Mouse (Mus musculus) MEL (cell line): ENCODE measurements around the gene Strc. TPM values are rescaled to one million over a fixed set of nuclear protein-coding genes. Genes with fewer than 3 reads are reported as not detected.

Source experiments
- DNase-seq: peaks from one replicate; pipeline ENCODE4 v3.0.0; 2011; ENCODE audit warnings: low read depth, low spot score
- H3K27ac ChIP-seq: 2 replicates; pipeline ENCODE4 v1.5.1; 2012; ENCODE audit warnings: low read depth, mild to moderate bottlenecking, control low read depth, low read length, moderate library complexity; ENCODE audit not compliant: control insufficient read depth
- H3K27me3 ChIP-seq, 2 experiments: fragments of 150-350 bp in 1 of 2; sonication (generic) in 1 of 2; 2 replicates each; pipeline ENCODE4 v1.6.1; 2012; ENCODE audit warnings: low read length in 2 of 2, mild to moderate bottlenecking in 2 of 2, improper control_type of control experiment in 1 of 2, moderate library complexity in 1 of 2; ENCODE audit not compliant: insufficient read depth in 2 of 2, control insufficient read depth in 1 of 2
- H3K36me3 ChIP-seq, 2 experiments: 2 replicates each; pipeline ENCODE4 v1.6.1; 2012 to 2014; ENCODE audit warnings: low read length in 2 of 2, improper control_type of control experiment in 1 of 2, inconsistent platforms in 1 of 2, mild to moderate bottlenecking in 1 of 2; ENCODE audit not compliant: insufficient read depth in 2 of 2, control insufficient read depth in 1 of 2
- H3K4me1 ChIP-seq, 2 experiments: fragments of 150-350 bp in 1 of 2; sonication (generic) in 1 of 2; 2 replicates each; pipeline ENCODE4 v1.6.1; 2012; ENCODE audit warnings: low read length in 2 of 2, improper control_type of control experiment in 1 of 2, mild to moderate bottlenecking in 1 of 2; ENCODE audit not compliant: insufficient read depth in 2 of 2, control insufficient read depth in 1 of 2
- H3K4me3 ChIP-seq, 2 experiments: fragments of 150-350 bp in 1 of 2; sonication (generic) in 1 of 2; 2 replicates each; pipeline ENCODE4 v1.5.1; 2012; ENCODE audit warnings: low read depth in 2 of 2, low read length in 2 of 2, mild to moderate bottlenecking in 2 of 2, moderate library complexity in 2 of 2, control low read depth in 1 of 2, improper control_type of control experiment in 1 of 2; ENCODE audit not compliant: control insufficient read depth in 1 of 2, insufficient read depth in 1 of 2
- H3K79me2 ChIP-seq: 2 replicates; pipeline ENCODE4 v1.6.1; 2012; ENCODE audit warnings: mild to moderate bottlenecking, low read length, moderate library complexity; ENCODE audit not compliant: control insufficient read depth, poor library complexity, insufficient read depth
- H3K9ac ChIP-seq: 2 replicates; pipeline ENCODE4 v1.6.1; 2012; ENCODE audit warnings: low read depth, mild to moderate bottlenecking, control low read depth, low read length, moderate library complexity; ENCODE audit not compliant: control insufficient read depth, poor library complexity, severe bottlenecking
- H3K9me3 ChIP-seq: fragments of 150-350 bp; sonication (generic); replicated peaks from 2 replicates; pipeline ENCODE4 v1.6.1; 2012; ENCODE audit warnings: mild to moderate bottlenecking, low read length, improper control_type of control experiment, moderate library complexity; ENCODE audit not compliant: insufficient read depth
- CHD1 ChIP-seq: IDR thresholded peaks from 2 replicates; pipeline ENCODE4 v1.6.1; 2012; ENCODE audit warnings: low read depth, mild to moderate bottlenecking, inconsistent platforms, low read length, improper control_type of control experiment
- CTCF ChIP-seq, 3 experiments: IDR thresholded peaks in 2 of 3; conservative IDR thresholded peaks in 1 of 3; 2 replicates each; pipeline ENCODE4 v1.5.1; 2011 to 2012; ENCODE audit warnings: low read length in 3 of 3, low read depth in 2 of 3, mild to moderate bottlenecking in 2 of 3, improper control_type of control experiment in 1 of 3, inconsistent platforms in 1 of 3, mixed read lengths in 1 of 3, moderate library complexity in 1 of 3; ENCODE audit not compliant: control insufficient read depth in 1 of 3, insufficient read depth in 1 of 3, poor library complexity in 1 of 3, severe bottlenecking in 1 of 3
- ELF1 ChIP-seq: IDR thresholded peaks from 2 replicates; pipeline ENCODE4 v1.6.1; 2014; ENCODE audit warnings: low read depth, mild to moderate bottlenecking, inconsistent platforms, low read length, improper control_type of control experiment, moderate library complexity
- ETS1 ChIP-seq: IDR thresholded peaks from 2 replicates; pipeline ENCODE4 v1.6.1; 2012; ENCODE audit warnings: low read depth, mild to moderate bottlenecking, inconsistent platforms, low read length, improper control_type of control experiment, moderate library complexity
- GABPA ChIP-seq: IDR thresholded peaks from 2 replicates; pipeline ENCODE4 v1.6.1; 2012; ENCODE audit warnings: low read depth, mild to moderate bottlenecking, inconsistent platforms, low read length, improper control_type of control experiment, moderate library complexity
- KAT2A ChIP-seq: conservative IDR thresholded peaks from 2 replicates; pipeline ENCODE4 v1.6.1; 2012; ENCODE audit warnings: low read depth, low read length, improper control_type of control experiment, inconsistent platforms
- MAX ChIP-seq: IDR thresholded peaks from 2 replicates; pipeline ENCODE4 v1.6.1; 2011; ENCODE audit warnings: low read length, improper control_type of control experiment
- MEF2A ChIP-seq: IDR thresholded peaks from 2 replicates; pipeline ENCODE4 v1.6.1; 2014; ENCODE audit warnings: low read depth, mild to moderate bottlenecking, inconsistent platforms, low read length, improper control_type of control experiment; ENCODE audit not compliant: poor library complexity, insufficient replicate concordance, severe bottlenecking; ENCODE audit errors: extremely low read depth
- MYB ChIP-seq: IDR thresholded peaks from 2 replicates; pipeline ENCODE4 v1.6.1; 2011; ENCODE audit warnings: mild to moderate bottlenecking, low read depth, low read length, improper control_type of control experiment
- MYC ChIP-seq: IDR thresholded peaks from 2 replicates; pipeline ENCODE4 v1.6.1; 2011; ENCODE audit warnings: low read depth, mild to moderate bottlenecking, low read length, improper control_type of control experiment, moderate library complexity
- NELFE ChIP-seq: IDR thresholded peaks from 2 replicates; pipeline ENCODE4 v1.6.1; 2011; ENCODE audit warnings: low read depth, low read length, improper control_type of control experiment
- NRF1 ChIP-seq: IDR thresholded peaks from 2 replicates; pipeline ENCODE4 v1.6.1; 2014; ENCODE audit warnings: low read depth, mild to moderate bottlenecking, inconsistent platforms, low read length, improper control_type of control experiment, moderate library complexity; ENCODE audit not compliant: poor library complexity, insufficient read depth, severe bottlenecking
- POLR2A ChIP-seq, 2 experiments: IDR thresholded peaks; 2 replicates each; pipeline ENCODE4 v1.6.1; 2011 to 2012; ENCODE audit warnings: low read length in 2 of 2, mild to moderate bottlenecking in 2 of 2, control low read depth in 1 of 2, improper control_type of control experiment in 1 of 2, low read depth in 1 of 2, moderate library complexity in 1 of 2; ENCODE audit not compliant: control insufficient read depth in 1 of 2, insufficient read depth in 1 of 2, poor library complexity in 1 of 2
- RAD21 ChIP-seq: IDR thresholded peaks from 2 replicates; pipeline ENCODE4 v1.6.1; 2011; ENCODE audit warnings: mild to moderate bottlenecking, low read depth, low read length, improper control_type of control experiment
- RCOR1 ChIP-seq: IDR thresholded peaks from 2 replicates; pipeline ENCODE4 v1.6.1; 2012; ENCODE audit warnings: low read depth, mild to moderate bottlenecking, inconsistent platforms, low read length, improper control_type of control experiment
- SIN3A ChIP-seq: IDR thresholded peaks from 2 replicates; pipeline ENCODE4 v1.6.1; 2012; ENCODE audit warnings: low read length, improper control_type of control experiment, inconsistent platforms
- SMC3 ChIP-seq: IDR thresholded peaks from 2 replicates; pipeline ENCODE4 v1.6.1; 2011; ENCODE audit warnings: low read depth, low read length, improper control_type of control experiment
- TAL1 ChIP-seq: IDR thresholded peaks from 2 replicates; pipeline ENCODE4 v1.6.1; 2012; ENCODE audit warnings: mild to moderate bottlenecking, inconsistent platforms, low read length, moderate library complexity, mixed read lengths
- TBP ChIP-seq: IDR thresholded peaks from 2 replicates; pipeline ENCODE4 v1.8.0; 2011; ENCODE audit warnings: low read depth, low read length, improper control_type of control experiment
- TCF12 ChIP-seq: IDR thresholded peaks from 2 replicates; pipeline ENCODE4 v1.6.1; 2014; ENCODE audit warnings: low read depth, mild to moderate bottlenecking, inconsistent platforms, low read length, improper control_type of control experiment, moderate library complexity
- UBTF ChIP-seq: IDR thresholded peaks from 2 replicates; pipeline ENCODE4 v1.6.1; 2012; ENCODE audit warnings: low read depth, mild to moderate bottlenecking, inconsistent platforms, low read length, improper control_type of control experiment, moderate library complexity, borderline replicate concordance; ENCODE audit not compliant: insufficient read depth
- USF2 ChIP-seq, 2 experiments: IDR thresholded peaks; 2 replicates each; pipeline ENCODE4 v1.6.1; 2011 to 2012; ENCODE audit warnings: improper control_type of control experiment in 2 of 2, low read length in 2 of 2, borderline replicate concordance in 1 of 2, inconsistent platforms in 1 of 2, low read depth in 1 of 2, mild to moderate bottlenecking in 1 of 2; ENCODE audit not compliant: insufficient read depth in 1 of 2
- ZC3H11A ChIP-seq: IDR thresholded peaks from 2 replicates; pipeline ENCODE4 v1.6.1; 2012; ENCODE audit warnings: low read depth, mild to moderate bottlenecking, inconsistent platforms, low read length, improper control_type of control experiment
- ZKSCAN1 ChIP-seq: IDR thresholded peaks from 2 replicates; pipeline ENCODE4 v1.6.1; 2012; ENCODE audit warnings: low read depth, mild to moderate bottlenecking, inconsistent platforms, low read length, improper control_type of control experiment, moderate library complexity
- ZNF384 ChIP-seq: IDR thresholded peaks from 2 replicates; pipeline ENCODE4 v1.6.1; 2012; ENCODE audit warnings: low read depth, mild to moderate bottlenecking, inconsistent platforms, low read length, improper control_type of control experiment
- polyA plus RNA-seq, 2 experiments: library from polyadenylated mRNA; stranded (reverse) in 1 of 2; unstranded in 1 of 2; fragments of >175 nt in 1 of 2; fragments of >200 nt in 1 of 2; gene quantifications; 2 replicates each; pipeline versions ENCODE4 v1.2.1 to v1.2.4; 2012; ENCODE audit warnings: low replicate concordance in 2 of 2, low read depth in 1 of 2; ENCODE audit not compliant: insufficient read length in 2 of 2, insufficient read depth in 1 of 2, missing spikeins in 1 of 2
- total RNA-seq: library from RNA; depleted of rRNA; stranded (reverse); fragments of 300-350 nt; gene quantifications from 2 replicates; pipeline ENCODE4 v1.2.3, GENCODE M21; 2012

Strc gene
- total and polyA plus RNA-seq, 3 experiments, result not detected

DNA sequence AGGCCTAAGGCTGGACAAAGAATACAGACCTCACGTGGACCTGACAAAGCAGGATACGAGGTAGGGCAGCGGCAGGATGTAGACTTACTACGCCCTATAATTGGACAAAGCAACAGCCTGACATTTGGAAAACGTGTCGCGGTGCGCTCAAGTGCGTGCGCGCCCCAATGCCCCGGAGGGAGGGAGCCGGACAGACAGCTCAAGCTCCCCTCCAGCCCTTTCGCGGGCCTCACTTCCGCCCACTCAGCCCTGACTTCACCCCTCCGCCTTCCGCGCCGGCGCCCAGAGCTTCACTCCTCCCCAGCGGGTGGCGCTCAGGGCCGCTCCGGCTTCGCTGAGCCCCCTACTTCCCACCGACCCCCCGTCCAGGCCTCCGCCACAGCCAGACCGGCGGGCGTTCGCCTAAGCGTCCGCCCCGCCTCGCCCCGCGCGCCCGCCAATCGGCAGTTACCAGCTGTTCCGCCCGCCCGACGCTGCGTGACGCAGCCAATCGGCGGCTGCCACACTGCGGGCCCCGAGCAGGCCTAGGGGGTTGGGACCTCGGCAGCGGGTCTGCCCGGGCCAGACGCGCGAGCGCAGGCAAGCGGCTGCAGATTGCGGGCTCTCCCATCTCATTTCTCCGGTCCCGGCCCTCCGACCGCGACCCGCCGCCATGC is 26.5 kb upstream of the Strc start, which contains the start of the genes Pdia3 and Catsper2 (continued):
- TF ChIP-seq POLR2A (IDR thresholded peaks at IDR 0.05; ENCODE audit: control insufficient read depth in 1 of 2, insufficient read depth in 1 of 2, low read depth in 1 of 2, low read length in 2 of 2, poor library complexity in 1 of 2) (peak; percentile 91 to 95), MEF2A (no peak), SIN3A (peak; percentile 70; the same call in 1 of the 2 replicates), TBP (peak; percentile 56; the same call in 1 of the 2 replicates), MYC (peak; percentile 62; the same call in 1 of the 2 replicates), CTCF (IDR thresholded peaks at IDR 0.05 in 2 of 3, conservative IDR thresholded peaks at IDR 0.05 in 1 of 3; ENCODE audit: control insufficient read depth in 1 of 3, insufficient read depth in 1 of 3, low read depth in 2 of 3, low read length in 3 of 3, poor library complexity in 1 of 3, severe bottlenecking in 1 of 3) (peak in 2 of 3 experiments; percentile 18 to 37; a peak in 4 of 6 replicates), GABPA (no peak)

GRCm38 (mm10) chr2:121412843-121413386 is 25.9 kb upstream of the Strc start:
- peak overlapping the region; percentile 78 to 81 for H3K4me3 ChIP-seq
- H3K9ac ChIP-seq, result peak overlapping the region; percentile 78
- no peaks in the 10 kb centered on the region for H3K27me3 ChIP-seq
- TF ChIP-seq TAL1 (peak; percentile 38), MAX (no peak; the same call in 1 of the 2 replicates), ZNF384 (peak; percentile 97), RCOR1 (peak; percentile 5; the same call in 1 of the 2 replicates), NRF1 (no peak), MYB (no peak), ETS1 (peak; percentile 44; the same call in 1 of the 2 replicates)
- TF ChIP-seq, all 39 proteins: peak for 4
- Histone ChIP-seq H3K27ac (peak overlapping the region; percentile 89), H3K36me3 (peaks cover 4 to 23% of the 10 kb centered on the region in 2 experiments), H3K9me3 (no peaks in the 10 kb centered on the region), H3K4me1 (peaks cover 0 to 7% of the 10 kb centered on the region in 2 experiments), H3K79me2 (peaks cover 40% of the 10 kb centered on the region)
- DNase-seq, result peak; percentile 79

DNA sequence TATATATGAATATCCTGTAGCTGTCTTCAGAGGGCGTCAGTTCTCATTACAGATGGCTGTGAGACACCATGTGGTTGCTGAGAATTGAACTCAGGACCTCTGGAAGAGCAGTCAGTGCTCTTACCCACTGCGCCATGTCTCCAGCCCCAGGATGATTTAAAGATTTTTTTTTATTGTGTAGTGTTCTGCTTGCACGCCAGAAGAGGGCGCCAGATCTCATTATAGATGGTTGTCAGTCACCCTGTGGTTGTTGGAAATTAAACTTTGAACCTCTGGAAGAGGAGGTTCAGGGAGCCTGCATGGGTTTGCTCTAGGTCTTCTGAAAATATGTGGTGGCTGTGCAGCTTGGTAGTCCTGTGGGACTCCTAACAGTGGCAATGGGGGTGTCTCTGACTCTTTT is 21.2 kb upstream of the Strc start:
- no peak overlapping the region for H3K4me3 ChIP-seq
- H3K4me1 ChIP-seq, result no peaks in the 10 kb centered on the region
- peaks cover 2% of the 10 kb centered on the region for H3K79me2 ChIP-seq
- no peak overlapping the region for H3K27ac ChIP-seq
- no peak overlapping the region for H3K9ac ChIP-seq
- H3K9me3 ChIP-seq, result no peaks in the 10 kb centered on the region
- H3K27me3 ChIP-seq, result no peaks in the 10 kb centered on the region
- peak; percentile 86 for DNase-seq
- peaks cover 0 to 3% of the 10 kb centered on the region in 2 experiments; a peak in 2 of 4 replicates for H3K36me3 ChIP-seq
- TF ChIP-seq CHD1 (no peak), ZC3H11A (peak; percentile 60), KAT2A (no peak), MAX (no peak), GABPA (no peak), MYB (no peak), UBTF (no peak), ZKSCAN1 (no peak), NELFE (no peak), ELF1 (no peak), MYC (no peak), TBP (peak; percentile 85), TCF12 (no peak), SMC3 (peak; percentile 68), RAD21 (peak; percentile 64), ZNF384 (peak; percentile 94), USF2 (IDR thresholded peaks at IDR 0.05; ENCODE audit: borderline replicate concordance in 1 of 2, insufficient read depth in 1 of 2, low read depth in 1 of 2, low read length in 2 of 2) (no peak), NRF1 (no peak), ETS1 (no peak)
